Mouse (Mus musculus): ENCODE data around the gene Nkain4. TPM values are rescaled to one million over a fixed set of nuclear protein-coding genes. Genes with fewer than 3 reads are reported as not detected.

The Nkain4 gene
- polyA plus RNA-seq (2014; fragmentation: Illumina TruSeq; extraction: RNeasy Lipid Tissue Mini Kit (QIAGEN cat#74804); ENCODE audit: insufficient read depth, low read depth, low replicate concordance) = 70.8 TPM

GRCm38 (mm10) chr2:180954061-180955047, at the start of gene Nkain4:
Gene Nkain4 (minus strand): TSS chr2:180954699.

GRCm38 (mm10) chr2:180986449-180986848, 31.9 kb upstream of the Nkain4 start, which contains the start of gene Col20a1:
Gene Col20a1 (plus strand): TSS chr2:180986535.

GRCm38 (mm10) chr2:180967010-180967763, 12.7 kb upstream of the Nkain4 start, which contains the start of gene Arfgap1:
Gene Arfgap1 (plus strand): TSS chr2:180967225.

GRCm38 (mm10) chr2:180928723-180929122, 25.8 kb downstream of the Nkain4 start, which contains the start of gene Birc7:
Gene Birc7 (plus strand): TSS chr2:180929023.

GRCm38 (mm10) chr2:180920810-180921400, 33.6 kb downstream of the Nkain4 start, which contains the start of gene Ythdf1:
Gene Ythdf1 (minus strand): TSS chr2:180920949.

Other genes with a start within 250 kb of the Nkain4 start
- 6.5 TPM for gene Dido1, start 244.7 kb downstream of the Nkain4 start, polyA plus RNA-seq (2014; fragmentation: Illumina TruSeq; extraction: RNeasy Lipid Tissue Mini Kit (QIAGEN cat#74804); ENCODE audit: insufficient read depth, low read depth, low replicate concordance)
- gene Gid8, start 244.6 kb downstream of the Nkain4 start, polyA plus RNA-seq (2014; fragmentation: Illumina TruSeq; extraction: RNeasy Lipid Tissue Mini Kit (QIAGEN cat#74804); ENCODE audit: insufficient read depth, low read depth, low replicate concordance) = 32.2 TPM
- 2.8 TPM for gene Slc17a9, start 229.4 kb downstream of the Nkain4 start, polyA plus RNA-seq (2014; fragmentation: Illumina TruSeq; extraction: RNeasy Lipid Tissue Mini Kit (QIAGEN cat#74804); ENCODE audit: insufficient read depth, low read depth, low replicate concordance)
- not detected for gene Bhlhe23, start 177.8 kb downstream of the Nkain4 start, polyA plus RNA-seq (2014; fragmentation: Illumina TruSeq; extraction: RNeasy Lipid Tissue Mini Kit (QIAGEN cat#74804); ENCODE audit: insufficient read depth, low read depth, low replicate concordance)
- 21.9 TPM for gene Ythdf1, start 33.8 kb downstream of the Nkain4 start, polyA plus RNA-seq (2014; fragmentation: Illumina TruSeq; extraction: RNeasy Lipid Tissue Mini Kit (QIAGEN cat#74804); ENCODE audit: insufficient read depth, low read depth, low replicate concordance)
- gene Birc7, start 25.7 kb downstream of the Nkain4 start, polyA plus RNA-seq (2014; fragmentation: Illumina TruSeq; extraction: RNeasy Lipid Tissue Mini Kit (QIAGEN cat#74804); ENCODE audit: insufficient read depth, low read depth, low replicate concordance) = not detected
- 21.3 TPM for gene Arfgap1, start 12.5 kb upstream of the Nkain4 start, polyA plus RNA-seq (2014; fragmentation: Illumina TruSeq; extraction: RNeasy Lipid Tissue Mini Kit (QIAGEN cat#74804); ENCODE audit: insufficient read depth, low read depth, low replicate concordance)
- gene Col20a1, start 31.8 kb upstream of the Nkain4 start, polyA plus RNA-seq (2014; fragmentation: Illumina TruSeq; extraction: RNeasy Lipid Tissue Mini Kit (QIAGEN cat#74804); ENCODE audit: insufficient read depth, low read depth, low replicate concordance) = 1.0 TPM
- not detected for gene Chrna4, start 88.8 kb upstream of the Nkain4 start, polyA plus RNA-seq (2014; fragmentation: Illumina TruSeq; extraction: RNeasy Lipid Tissue Mini Kit (QIAGEN cat#74804); ENCODE audit: insufficient read depth, low read depth, low replicate concordance)
- not detected for gene Kcnq2, start 180.6 kb upstream of the Nkain4 start, polyA plus RNA-seq (2014; fragmentation: Illumina TruSeq; extraction: RNeasy Lipid Tissue Mini Kit (QIAGEN cat#74804); ENCODE audit: insufficient read depth, low read depth, low replicate concordance)
- 7.4 TPM for gene Eef1a2, start 202.3 kb upstream of the Nkain4 start, polyA plus RNA-seq (2014; fragmentation: Illumina TruSeq; extraction: RNeasy Lipid Tissue Mini Kit (QIAGEN cat#74804); ENCODE audit: insufficient read depth, low read depth, low replicate concordance)
- gene Ppdpf, start 232.5 kb upstream of the Nkain4 start, polyA plus RNA-seq (2014; fragmentation: Illumina TruSeq; extraction: RNeasy Lipid Tissue Mini Kit (QIAGEN cat#74804); ENCODE audit: insufficient read depth, low read depth, low replicate concordance) = 150 TPM
- gene Ptk6, start 248.1 kb upstream of the Nkain4 start, polyA plus RNA-seq (2014; fragmentation: Illumina TruSeq; extraction: RNeasy Lipid Tissue Mini Kit (QIAGEN cat#74804); ENCODE audit: insufficient read depth, low read depth, low replicate concordance) = 0.21 TPM

All from lung, adult 10 weeks (tissue).